Mouse (Mus musculus) ES-Bruce4 (cell line): ENCODE measurements around the gene Cebpzos. TPM values are rescaled to one million over a fixed set of nuclear protein-coding genes. Genes with fewer than 3 reads are reported as not detected.

Source experiments
- H3K27ac ChIP-seq: 2 replicates; pipeline ENCODE4 v1.5.1; 2012; ENCODE audit warnings: low read length, inconsistent platforms; ENCODE audit not compliant: insufficient read depth
- H3K27me3 ChIP-seq: 2 replicates; pipeline ENCODE4 v1.6.1; 2012; ENCODE audit warnings: mild to moderate bottlenecking, low read length, inconsistent platforms; ENCODE audit not compliant: control insufficient read depth, poor library complexity, insufficient read depth, severe bottlenecking
- H3K36me3 ChIP-seq: 2 replicates; pipeline ENCODE4 v1.6.1; 2012; ENCODE audit warnings: inconsistent platforms, mild to moderate bottlenecking, low read length, moderate library complexity; ENCODE audit not compliant: control insufficient read depth, poor library complexity, insufficient read depth, severe bottlenecking
- H3K4me1 ChIP-seq: one replicate; pipeline ENCODE4 v1.8.1; 2011; ENCODE audit warnings: low read length; ENCODE audit not compliant: control insufficient read depth, insufficient read depth
- H3K4me3 ChIP-seq: 2 replicates; pipeline ENCODE4 v1.5.1; 2011; ENCODE audit warnings: low read depth, mild to moderate bottlenecking, low read length
- H3K9ac ChIP-seq: 2 replicates; pipeline ENCODE4 v1.6.1; 2012; ENCODE audit warnings: low read depth, mild to moderate bottlenecking, inconsistent platforms; ENCODE audit not compliant: poor library complexity, severe bottlenecking
- H3K9me3 ChIP-seq: replicated peaks from 2 replicates; pipeline ENCODE4 v1.6.1; 2012; ENCODE audit warnings: mild to moderate bottlenecking, low read length, inconsistent platforms; ENCODE audit not compliant: control insufficient read depth, poor library complexity, insufficient read depth, severe bottlenecking
- CTCF ChIP-seq: IDR thresholded peaks from one replicate; pipeline ENCODE4 v1.8.1; 2011; ENCODE audit warnings: low read depth, low read length
- EP300 ChIP-seq: IDR thresholded peaks from 2 replicates; pipeline ENCODE4 v1.6.1; 2011; ENCODE audit warnings: low read depth, low read length; ENCODE audit not compliant: insufficient read depth
- POLR2A ChIP-seq: IDR thresholded peaks from one replicate; pipeline ENCODE4 v1.8.1; 2011; ENCODE audit warnings: low read length; ENCODE audit not compliant: insufficient read depth
- polyA plus RNA-seq: library from polyadenylated mRNA; stranded (reverse); fragments of >200 nt; gene quantifications from 2 replicates; pipeline ENCODE4 v1.2.4, GENCODE M21; 2011; ENCODE audit warnings: low read depth; ENCODE audit not compliant: missing spikeins, insufficient read depth, insufficient read length

Gene Cebpzos
- polyA plus RNA-seq, 1 experiment = 101 TPM

DNA sequence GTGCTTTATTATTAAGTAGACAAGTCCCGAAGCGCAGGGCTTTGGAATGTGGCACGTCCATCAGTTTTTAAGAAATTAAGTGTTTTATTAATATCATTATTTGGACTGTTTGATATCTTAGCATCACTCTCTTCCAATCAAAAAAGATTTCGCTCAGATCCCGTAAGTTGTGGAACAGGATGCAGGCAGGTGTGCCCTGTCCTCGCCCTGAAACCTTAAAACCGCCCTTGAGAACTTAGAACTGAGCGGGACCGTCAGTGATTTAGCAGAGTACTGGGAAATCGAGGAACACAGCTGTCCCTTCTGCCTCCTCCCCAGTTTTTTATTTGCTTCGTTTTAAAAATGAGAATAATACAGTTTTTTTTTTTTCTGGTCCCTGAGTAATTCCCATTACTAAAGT, 599 bp downstream of the Cebpzos start:
- Histone ChIP-seq H3K9ac (peak overlapping the region; percentile 90), H3K4me1 (no peaks in the 10 kb centered on the region), H3K9me3 (no peaks in the 10 kb centered on the region), H3K36me3 (peaks cover 32% of the 10 kb centered on the region), H3K27me3 (no peaks in the 10 kb centered on the region), H3K27ac (peak overlapping the region; percentile 93), H3K4me3 (peak overlapping the region; percentile 100)
- TF ChIP-seq EP300 = no peak
- no peak for TF ChIP-seq CTCF
- no peak for TF ChIP-seq POLR2A

DNA sequence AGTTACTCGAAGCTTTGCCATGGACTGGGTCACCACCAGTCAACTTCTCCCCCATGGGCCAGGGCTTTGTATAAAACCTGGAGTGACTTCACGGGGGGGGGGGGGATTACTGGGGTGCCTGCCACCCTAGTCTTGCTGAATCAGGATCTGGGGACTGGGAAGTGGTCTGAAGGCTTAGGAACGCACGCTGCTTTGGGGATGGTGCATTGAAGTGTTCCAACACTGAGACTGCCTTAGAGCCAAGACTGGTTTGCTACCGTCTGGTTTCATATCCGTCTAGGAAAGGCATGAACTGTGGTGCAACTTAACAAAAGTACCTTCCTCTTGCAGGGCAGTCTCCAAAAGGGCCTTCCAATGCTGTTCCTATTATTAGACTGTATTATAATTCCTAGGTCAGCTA, 1.4 kb downstream of the Cebpzos start:
- H3K9ac ChIP-seq = peak overlapping the region; percentile 90

DNA sequence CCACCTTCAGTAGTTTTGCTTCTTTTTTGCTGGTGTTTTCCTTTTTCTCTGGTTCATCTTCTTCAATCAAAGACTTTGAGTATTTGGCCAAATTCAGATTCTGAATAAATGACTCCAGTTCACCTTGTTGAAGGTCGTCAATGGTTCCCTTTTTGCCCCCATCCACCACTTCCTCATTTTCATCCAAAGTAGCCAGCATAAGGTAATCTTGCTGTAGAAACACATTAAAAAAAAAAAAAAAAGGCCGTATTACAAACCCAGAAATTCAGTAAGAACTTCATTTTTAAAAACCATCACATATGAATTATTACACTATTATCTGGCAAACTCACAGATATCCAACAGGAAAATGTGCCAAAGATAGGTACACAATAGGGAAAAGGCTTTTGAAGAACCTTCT, 19.6 kb downstream of the Cebpzos start:
- Histone ChIP-seq H3K4me3 (no peak overlapping the region), H3K27ac (no peak overlapping the region), H3K4me1 (no peaks in the 10 kb centered on the region), H3K27me3 (no peaks in the 10 kb centered on the region), H3K9me3 (no peaks in the 10 kb centered on the region), H3K36me3 (peaks cover 47% of the 10 kb centered on the region), H3K9ac (peak overlapping the region; percentile 51)
- TF ChIP-seq CTCF (no peak), POLR2A (no peak), EP300 (no peak)

More for the DNA sequence above, 1.4 kb downstream of the Cebpzos start:
- H3K9me3 ChIP-seq = no peaks in the 10 kb centered on the region
- no peaks in the 10 kb centered on the region for H3K4me1 ChIP-seq
- no peak for TF ChIP-seq POLR2A
- no peak for TF ChIP-seq CTCF
- TF ChIP-seq EP300 = no peak
- peaks cover 38% of the 10 kb centered on the region for H3K36me3 ChIP-seq
- peak overlapping the region; percentile 21 for H3K4me3 ChIP-seq
- no peaks in the 10 kb centered on the region for H3K27me3 ChIP-seq
- H3K27ac ChIP-seq = peak overlapping the region; percentile 13; the same call in 1 of the 2 replicates

DNA sequence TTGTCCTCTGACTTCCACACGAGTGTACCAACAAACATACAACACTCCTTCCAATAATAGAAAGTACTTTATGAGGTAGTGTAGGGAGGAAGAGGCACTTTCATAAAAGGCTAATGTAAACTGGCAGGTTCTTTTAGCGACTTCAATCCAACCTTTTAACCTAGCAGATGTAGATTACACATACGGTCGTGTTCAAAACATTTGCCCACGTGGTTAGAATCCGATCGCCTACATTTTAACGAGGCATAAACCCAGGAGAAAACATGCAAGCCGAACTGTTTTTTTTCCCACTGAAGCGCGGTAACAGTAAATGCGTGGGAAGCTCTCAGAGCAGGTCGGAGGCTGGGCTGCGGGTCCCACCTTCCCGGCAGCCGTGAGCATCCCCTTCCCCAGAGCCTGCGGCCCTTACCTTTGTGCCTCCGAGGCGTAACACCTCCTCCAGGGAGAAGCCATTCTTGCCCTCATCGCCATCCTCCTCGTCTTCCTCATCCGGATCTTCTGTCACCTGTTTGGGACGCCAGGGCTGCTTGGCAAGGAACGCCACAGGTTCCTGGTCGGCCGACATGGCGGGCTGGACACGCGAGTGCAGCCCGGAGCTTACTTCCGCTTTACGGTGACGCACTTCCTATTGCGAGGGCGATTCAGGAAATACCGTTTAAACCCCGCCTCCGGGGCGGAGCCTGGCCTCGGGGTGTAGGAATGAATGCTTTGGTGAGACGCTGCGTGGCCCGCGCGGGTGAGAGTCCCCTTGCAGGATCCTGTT, 20.3 kb downstream of the Cebpzos start, which contains the start of the genes Cebpz and Ndufaf7:
Gene Cebpz, minus strand, starts transcription at position 601 of the 763 bp plus-strand sequence.
Gene Ndufaf7, plus strand, starts transcription at position 671 of the 763 bp plus-strand sequence.
- no peak within 1 kb of the TSS for H3K27ac ChIP-seq

DNA sequence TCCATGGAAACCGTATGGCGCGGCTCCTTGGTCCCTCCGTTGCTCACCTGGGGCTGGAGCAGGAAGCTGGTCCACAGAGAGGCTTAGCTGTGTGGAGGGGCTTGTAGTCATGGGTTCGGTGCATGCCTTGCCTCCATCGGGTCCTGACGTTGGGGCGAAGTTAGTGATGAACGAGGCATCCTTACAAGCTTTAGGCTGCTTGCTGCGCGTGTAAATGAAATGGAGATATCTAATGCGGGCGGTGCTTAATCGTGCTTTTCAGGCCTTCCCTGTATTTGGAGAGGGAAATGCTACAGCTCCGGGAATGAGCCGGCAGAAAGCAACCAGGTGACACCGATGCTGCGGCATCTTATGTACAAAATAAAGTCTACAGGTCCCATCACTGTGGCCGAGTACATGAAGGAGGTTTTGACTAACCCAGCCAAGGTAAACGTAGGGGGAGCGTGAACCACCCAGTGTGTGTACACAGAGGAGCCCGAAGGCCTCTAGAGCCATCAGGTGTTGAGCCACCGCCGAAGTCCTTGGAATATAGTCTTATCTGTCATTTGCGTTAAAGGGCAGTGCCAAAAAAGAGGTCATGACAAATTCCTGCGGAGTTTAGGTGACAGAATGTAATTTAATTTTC, 21.0 kb downstream of the Cebpzos start:
- H3K27ac ChIP-seq = no peak overlapping the region
- TF ChIP-seq EP300 (no peak), POLR2A (no peak), CTCF (no peak)
- H3K9ac ChIP-seq = peak overlapping the region; percentile 24
- H3K9me3 ChIP-seq = no peaks in the 10 kb centered on the region
- H3K4me1 ChIP-seq = no peaks in the 10 kb centered on the region
- H3K27me3 ChIP-seq = no peaks in the 10 kb centered on the region
- peaks cover 33% of the 10 kb centered on the region for H3K36me3 ChIP-seq
- peak overlapping the region; percentile 85 for H3K4me3 ChIP-seq

More for the DNA sequence above, 20.3 kb downstream of the Cebpzos start, which contains the start of the genes Cebpz and Ndufaf7:
- Histone ChIP-seq H3K4me1 (no peaks in the 10 kb centered on the region), H3K9ac (peak within 1 kb of the TSS; percentile 51), H3K9me3 (no peaks in the 10 kb centered on the region), H3K4me3 (peak within 1 kb of the TSS; percentile 85), H3K36me3 (peaks cover 39% of the 10 kb centered on the region), H3K27me3 (no peaks in the 10 kb centered on the region)
- TF ChIP-seq EP300 = 0 out of 2 replicates have a peak, but pooled peaks have one; percentile 12
- peak; percentile 81 for TF ChIP-seq POLR2A
- no peak for TF ChIP-seq CTCF
